Mouse (Mus musculus) adrenal gland, postnatal 4 days (tissue): Measurements from ENCODE around the gene Plcl1. TPM values are rescaled to one million over a fixed set of nuclear protein-coding genes. Genes with fewer than 3 reads are reported as not detected.

Experiments used
- DNase-seq, 2 experiments: peaks; one replicate each; pipeline ENCODE4 v3.0.0; 2021 to 2022; ENCODE audit warnings: low spot score in 2 of 2, mixed read lengths in 2 of 2
- total RNA-seq, 2 experiments: library from RNA; stranded (reverse); gene quantifications; 2 replicates each; pipeline ENCODE4 v1.2.3; 2021

Gene Plcl1
- total RNA-seq, 2 experiments from 2014 or later = 7.8 to 11.7 TPM

GRCm38 (mm10) chr1:55770072-55770785, 364.5 kb downstream of the Plcl1 start:
- DNase-seq = no peak

- DNase-seq = no peak
These were observed 387.1 kb downstream of the Plcl1 start for GRCm38 (mm10) chr1:55792817-55793216.

Other genes starting within 250 kb of the Plcl1 start
- 10 to 100 TPM; 32.7 to 33.0 TPM for gene Rftn2, start 179.1 kb upstream of the Plcl1 start, total RNA-seq
- 1 to 10 TPM; 5.2 to 6.0 TPM for gene Mars2, start 168.7 kb upstream of the Plcl1 start, total RNA-seq
- gene Boll, start 42.5 kb upstream of the Plcl1 start, total RNA-seq = 1 to 10 TPM; 1.5 to 1.9 TPM